Mouse (Mus musculus) myocyte (in vitro differentiated cells): ENCODE results near the gene Zik1.

ENCODE experiments used
- CEBPB ChIP-seq: IDR thresholded peaks from 2 replicates; pipeline ENCODE4 v1.6.1; 2011; ENCODE audit warnings: mild to moderate bottlenecking, moderate library complexity; ENCODE audit not compliant: poor library complexity, insufficient read depth, severe bottlenecking
- E2F4 ChIP-seq: IDR thresholded peaks from one replicate; pipeline ENCODE4 v1.6.1; 2011; ENCODE audit warnings: mild to moderate bottlenecking, control low read depth, moderate library complexity; ENCODE audit not compliant: insufficient read depth
- MAX ChIP-seq: IDR thresholded peaks from one replicate; pipeline ENCODE4 v1.6.1; 2011; ENCODE audit warnings: low read depth, mild to moderate bottlenecking, control low read depth
- POLR2A ChIP-seq: IDR thresholded peaks from one replicate; pipeline ENCODE4 v1.6.1; 2011; ENCODE audit warnings: low read depth, mild to moderate bottlenecking, control low read depth, moderate library complexity; ENCODE audit not compliant: insufficient read length
- POLR2AphosphoS2 ChIP-seq: IDR thresholded peaks from one replicate; pipeline ENCODE4 v1.6.1; 2011; ENCODE audit warnings: low read depth, control low read depth; ENCODE audit not compliant: insufficient read length
- TCF12 ChIP-seq: IDR thresholded peaks from one replicate; pipeline ENCODE4 v1.6.1; 2011; ENCODE audit warnings: mild to moderate bottlenecking, control low read depth; ENCODE audit not compliant: poor library complexity, insufficient read depth, severe bottlenecking
- USF1 ChIP-seq: IDR thresholded peaks from one replicate; pipeline ENCODE4 v1.6.1; 2011; ENCODE audit warnings: low read depth, mild to moderate bottlenecking, control low read depth, moderate library complexity

DNA sequence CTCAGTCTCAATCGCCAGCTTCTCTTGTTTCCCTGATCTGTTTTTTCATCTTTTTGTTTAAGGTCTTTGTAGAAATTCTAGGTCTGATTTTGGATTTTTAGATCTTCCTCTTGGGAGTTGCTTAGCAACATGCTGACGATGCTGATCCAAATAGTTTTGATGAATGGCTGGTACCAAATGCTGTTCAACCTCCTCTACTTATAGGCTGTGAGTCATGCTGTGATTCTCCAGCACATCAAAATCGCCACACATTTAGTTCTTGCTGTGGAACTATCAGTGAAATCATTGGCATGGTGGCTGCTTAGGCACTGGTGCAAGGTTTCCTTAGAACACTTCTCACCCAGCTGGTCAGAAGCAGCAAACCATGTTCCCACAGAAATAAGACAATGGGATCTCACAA lies 37.0 kb downstream of the Zik1 start:
- TF ChIP-seq POLR2A (no peak), MAX (no peak), CEBPB (no peak), USF1 (no peak), TCF12 (no peak), E2F4 (no peak), POLR2AphosphoS2 (no peak)
